Mouse (Mus musculus): ENCODE data around the gene Bad.
"Not testable (repeated sequence)": the region's sequence is repeated elsewhere in the genome, so short reads cannot be mapped to it uniquely, and the experiment has no call there.

Gene Bad

DNA sequence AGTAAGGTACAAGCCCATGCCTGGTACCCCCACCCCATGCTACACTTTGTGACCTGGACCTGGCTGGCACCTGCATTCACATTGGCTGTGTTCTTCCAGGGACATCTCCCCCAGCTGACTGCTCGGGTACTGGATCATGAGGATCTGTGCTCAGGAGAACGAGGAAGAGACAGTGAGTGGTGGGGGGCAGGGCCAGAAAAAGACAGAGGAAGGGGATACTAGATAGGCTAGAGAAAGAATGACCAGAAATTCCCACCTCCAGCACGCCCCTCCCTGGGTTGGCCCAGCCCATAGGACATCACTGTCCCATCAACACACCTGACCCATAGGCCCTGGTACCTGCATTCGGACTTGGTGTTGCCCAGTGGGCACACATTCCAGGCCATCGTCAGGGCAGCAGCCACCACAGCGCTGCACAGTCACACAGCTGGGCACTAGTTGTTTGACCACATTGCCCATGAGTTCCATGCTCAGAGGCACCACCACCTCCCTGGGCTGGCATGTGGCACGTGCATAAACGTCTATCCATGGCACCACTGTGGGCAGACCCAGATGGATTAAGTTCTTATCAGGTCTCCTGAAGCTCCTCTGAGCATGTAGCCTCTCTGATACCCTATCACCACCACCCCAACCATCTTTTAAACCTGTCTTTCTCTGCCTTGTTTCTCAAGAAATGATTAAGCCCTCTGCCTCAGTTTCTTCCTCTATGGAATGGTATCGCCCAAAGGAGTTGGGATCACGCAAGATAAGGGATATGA lies 44.5 kb downstream of the Bad start:
- DNase-seq (ENCODE audit: low spot score) = no peak

DNA sequence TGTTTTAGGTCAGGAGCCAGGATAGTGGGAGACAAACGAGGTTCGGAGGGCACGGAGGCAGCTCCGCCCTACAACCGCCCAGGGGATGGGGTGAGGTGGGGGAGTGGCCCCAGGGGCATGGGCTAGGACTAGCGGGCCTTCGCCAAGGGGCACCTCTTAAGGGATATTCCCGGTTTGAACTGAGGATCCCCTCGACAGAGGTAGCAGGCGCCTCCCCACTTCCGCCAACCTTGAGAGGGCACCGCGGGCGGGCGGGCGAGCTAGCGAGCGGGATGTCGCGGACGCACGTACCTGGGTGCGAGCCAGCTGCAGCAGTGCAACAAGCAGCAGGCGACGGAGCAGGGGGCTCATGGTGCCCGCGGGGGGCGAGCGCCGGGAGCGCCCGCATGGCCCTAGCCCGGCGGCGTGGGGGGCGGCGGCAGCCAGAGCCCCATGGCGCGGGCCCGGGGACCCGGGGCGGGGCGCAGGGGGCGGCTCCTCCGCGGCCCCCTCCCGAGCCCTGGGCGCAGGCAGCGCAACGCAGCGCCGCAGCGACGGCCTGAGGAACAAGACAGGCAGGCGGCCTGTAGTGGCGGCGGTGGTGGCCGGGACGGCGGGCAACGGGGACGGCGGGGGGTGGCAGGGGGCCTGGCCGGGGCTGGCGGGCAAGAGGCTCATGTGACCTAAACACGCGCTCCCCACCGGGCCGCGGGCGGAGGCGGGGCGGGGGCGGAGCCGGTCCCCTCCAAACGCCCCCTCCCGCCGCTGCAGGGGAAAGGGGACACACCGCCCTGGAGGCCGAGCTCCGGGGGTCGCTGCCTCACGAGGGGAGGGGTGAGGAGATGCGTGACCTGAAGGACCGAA lies 45.6 kb downstream of the Bad start, which contains the start of gene Vegfb:
Vegfb (minus strand) TSS at position 591 of the 843 bp plus-strand sequence.
- DNase-seq (ENCODE audit: low spot score) = peak; percentile 54

DNA sequence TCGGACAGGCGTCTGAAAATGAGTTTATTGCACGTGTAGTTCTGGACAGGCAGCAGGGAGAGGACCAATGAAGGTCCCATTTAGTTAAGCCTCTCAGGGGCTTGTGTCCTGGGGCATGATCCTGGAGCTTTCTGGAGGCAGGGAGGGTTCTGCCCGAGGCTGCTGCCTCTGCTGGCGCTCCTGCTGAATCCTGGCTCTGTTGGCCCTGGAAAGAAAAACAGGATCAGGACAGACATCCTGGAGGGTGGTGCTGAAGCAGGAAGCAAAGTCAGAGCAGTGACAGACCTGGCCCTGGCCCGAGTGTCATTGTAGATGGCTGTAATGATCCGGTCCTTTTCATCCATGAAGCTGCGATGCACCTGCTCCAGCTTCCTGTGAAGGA lies 46.2 kb downstream of the Bad start:
- DNase-seq (ENCODE audit: low spot score) = no peak

DNA sequence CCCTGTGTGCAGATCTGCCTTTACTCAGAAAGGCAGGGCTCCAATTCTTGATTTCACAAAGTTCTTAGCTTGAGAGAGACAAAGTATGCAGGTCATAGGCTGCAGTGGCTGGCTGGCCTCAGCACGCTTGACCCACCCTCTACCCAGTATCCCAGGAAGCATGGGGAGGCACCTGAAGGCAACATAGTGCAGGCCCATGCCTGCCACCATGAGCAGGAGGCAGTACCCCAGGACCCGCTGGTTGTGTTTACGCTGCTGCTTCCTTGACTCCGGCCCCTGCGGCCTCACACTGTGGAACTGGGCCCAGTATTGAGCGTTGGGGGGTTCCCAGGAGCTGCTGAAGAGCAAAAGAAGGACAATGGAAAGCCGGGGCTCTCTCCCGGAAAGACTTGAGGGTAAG lies 47.6 kb downstream of the Bad start:
- no peak for DNase-seq (ENCODE audit: low spot score)

DNA sequence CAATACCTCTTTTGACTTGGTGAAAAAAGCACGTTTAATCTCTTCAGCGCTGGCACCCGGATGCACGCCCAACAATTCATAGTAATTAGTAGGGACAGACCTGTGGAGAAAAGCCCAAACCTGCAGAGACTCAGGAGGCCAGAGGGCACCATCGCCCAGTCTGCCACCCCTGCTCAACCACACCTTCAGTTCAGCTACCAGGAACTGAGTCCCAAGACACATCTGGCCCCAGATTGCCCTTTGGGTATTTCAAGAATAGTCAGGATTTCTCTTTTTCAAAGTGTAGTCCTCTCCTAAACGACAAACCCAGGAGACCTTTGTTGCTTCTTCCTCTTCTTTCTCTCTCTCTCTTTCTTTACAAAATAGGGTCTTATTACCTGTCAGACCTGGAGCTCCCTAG lies 49.1 kb downstream of the Bad start:
- no peak for DNase-seq (ENCODE audit: low spot score)

DNA sequence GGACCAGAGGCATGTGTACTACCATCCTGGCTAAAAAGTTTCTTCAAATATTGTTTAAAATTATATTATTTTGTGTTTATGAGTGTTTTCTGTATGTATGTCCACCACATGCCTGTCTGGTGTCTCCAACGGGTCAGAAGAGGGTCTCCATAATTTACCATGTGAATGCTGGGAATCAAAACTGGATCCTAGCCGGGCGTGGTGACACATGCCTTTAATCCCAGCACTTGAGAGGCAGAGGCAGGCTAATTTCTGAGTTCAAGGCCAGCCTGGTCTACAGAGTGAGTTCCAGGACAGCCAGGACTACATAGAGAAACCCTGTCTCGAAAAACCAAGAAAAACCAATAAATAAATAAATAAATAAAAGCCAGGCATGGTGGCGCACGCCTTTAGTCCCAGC lies 49.5 kb downstream of the Bad start:
- DNase-seq (ENCODE audit: low spot score) = not testable (repeated sequence)

DNA sequence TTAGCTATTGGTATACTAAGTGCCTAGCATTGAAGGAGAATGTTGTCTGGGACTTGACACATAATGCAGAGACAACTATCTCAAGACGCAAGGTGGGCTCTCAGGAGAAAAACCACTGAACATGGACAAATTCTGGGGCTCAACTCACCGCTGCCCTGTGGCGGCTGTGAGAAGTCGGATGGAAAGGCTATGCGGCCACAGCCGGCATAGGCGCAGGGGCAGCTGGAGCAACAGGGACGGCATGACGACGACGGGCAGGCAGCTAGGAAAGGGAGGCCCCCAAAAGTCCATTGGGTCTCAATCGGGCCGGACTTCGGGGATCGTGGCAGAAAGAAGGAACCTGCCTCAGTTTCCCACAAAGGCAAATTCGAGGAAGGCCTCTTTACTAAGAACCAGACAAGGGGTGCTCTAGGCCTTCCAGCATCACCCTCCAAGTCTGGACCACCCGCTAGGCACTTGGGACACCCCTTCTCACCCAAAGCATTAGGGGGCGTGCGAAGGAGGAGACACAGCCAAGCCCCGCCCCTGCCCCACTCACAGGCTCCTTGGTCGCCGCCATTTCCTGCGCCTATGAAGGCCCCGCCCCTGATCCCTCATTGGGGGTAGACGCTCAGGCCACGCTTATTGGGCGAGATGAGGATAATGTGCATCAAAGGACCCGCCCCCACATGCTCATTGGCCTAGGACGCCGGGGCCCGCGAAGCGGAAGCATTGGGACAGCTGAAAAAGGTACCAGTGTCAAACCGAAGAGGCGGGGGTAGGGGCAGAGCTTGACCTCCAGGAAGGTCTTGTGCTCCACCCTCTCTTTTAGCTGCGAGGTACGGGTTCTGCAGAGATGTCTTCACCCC lies 50.6 kb downstream of the Bad start, which contains the start of gene Dnajc4:
Dnajc4 (minus strand) TSS at position 562 of the 848 bp plus-strand sequence.
- peak; percentile 98 for DNase-seq (ENCODE audit: low spot score)

DNA sequence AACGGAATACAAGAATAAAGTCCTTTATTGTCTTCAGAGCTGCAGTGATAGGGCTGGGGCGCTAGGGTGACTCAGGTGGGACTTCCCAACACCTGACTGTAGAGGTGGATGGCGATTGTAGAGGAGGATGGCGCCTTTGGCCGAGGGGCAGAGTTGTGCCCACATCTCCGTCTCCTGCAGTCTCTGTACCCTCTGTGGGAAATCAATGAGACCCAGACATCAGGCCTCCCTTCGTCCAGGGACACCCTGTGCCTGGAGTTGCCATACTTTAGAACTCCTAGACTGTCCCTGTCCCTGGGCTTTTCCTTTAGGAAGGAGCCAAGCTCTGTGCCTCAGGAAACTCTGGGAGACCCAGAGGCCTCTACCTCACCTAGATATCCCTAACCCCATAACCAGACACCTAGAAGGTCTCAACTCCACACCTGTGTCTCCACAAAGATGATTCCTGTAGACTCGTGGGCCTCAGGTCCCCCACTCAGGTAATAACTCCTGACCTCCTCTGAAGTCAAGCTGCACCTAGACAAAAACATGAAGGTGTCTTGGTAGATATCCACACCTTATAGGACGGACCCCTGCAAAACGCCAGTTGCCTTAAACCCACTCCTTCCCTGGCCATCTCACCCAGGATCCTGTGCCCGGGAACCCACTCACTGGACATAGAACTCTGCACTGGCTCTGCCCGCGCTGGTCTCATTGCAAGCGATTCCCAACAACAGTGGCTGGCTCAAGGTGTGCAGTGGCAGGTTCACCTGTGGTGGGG lies 51.5 kb downstream of the Bad start:
- DNase-seq (ENCODE audit: low spot score) = no peak

DNA sequence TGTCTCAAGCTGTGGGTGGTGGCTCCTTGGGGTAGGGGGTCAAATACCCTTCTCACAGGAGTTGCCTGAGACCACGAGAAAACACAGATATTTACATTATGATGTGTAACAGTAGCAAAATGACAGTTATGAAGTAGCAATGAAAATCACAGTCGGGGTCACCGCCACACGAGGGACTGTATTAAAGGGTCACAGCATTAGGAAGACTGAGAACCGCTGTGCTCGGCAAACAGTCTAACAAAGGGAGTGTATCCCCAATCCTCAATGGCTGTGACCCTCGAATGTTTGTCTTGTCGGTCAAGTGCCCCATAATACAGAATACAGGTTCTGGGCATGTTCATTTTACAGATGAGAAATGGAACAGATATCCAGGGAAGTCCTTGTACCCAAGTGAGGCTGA lies 52.3 kb downstream of the Bad start:
- no peak for DNase-seq (ENCODE audit: low spot score)

DNA sequence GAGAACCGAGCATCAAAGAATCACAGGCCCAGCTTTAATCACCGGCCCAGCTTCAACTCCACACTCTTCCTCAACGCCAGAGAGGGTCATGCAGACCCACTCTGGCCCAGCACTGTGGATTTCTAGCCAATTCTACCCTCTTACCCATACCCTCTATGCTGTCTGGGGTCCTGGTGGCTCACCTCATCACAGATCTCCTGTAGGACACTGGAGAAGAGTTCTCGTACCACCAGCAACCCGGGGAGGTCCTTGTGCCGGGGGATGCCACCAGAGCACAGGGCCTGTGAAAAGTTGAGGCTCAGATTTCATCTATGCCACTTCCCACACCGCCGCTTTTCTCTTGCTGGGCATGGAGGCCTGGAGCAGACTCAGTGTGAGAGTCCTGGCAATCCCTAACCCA lies 52.8 kb downstream of the Bad start:
- no peak for DNase-seq (ENCODE audit: low spot score)

DNA sequence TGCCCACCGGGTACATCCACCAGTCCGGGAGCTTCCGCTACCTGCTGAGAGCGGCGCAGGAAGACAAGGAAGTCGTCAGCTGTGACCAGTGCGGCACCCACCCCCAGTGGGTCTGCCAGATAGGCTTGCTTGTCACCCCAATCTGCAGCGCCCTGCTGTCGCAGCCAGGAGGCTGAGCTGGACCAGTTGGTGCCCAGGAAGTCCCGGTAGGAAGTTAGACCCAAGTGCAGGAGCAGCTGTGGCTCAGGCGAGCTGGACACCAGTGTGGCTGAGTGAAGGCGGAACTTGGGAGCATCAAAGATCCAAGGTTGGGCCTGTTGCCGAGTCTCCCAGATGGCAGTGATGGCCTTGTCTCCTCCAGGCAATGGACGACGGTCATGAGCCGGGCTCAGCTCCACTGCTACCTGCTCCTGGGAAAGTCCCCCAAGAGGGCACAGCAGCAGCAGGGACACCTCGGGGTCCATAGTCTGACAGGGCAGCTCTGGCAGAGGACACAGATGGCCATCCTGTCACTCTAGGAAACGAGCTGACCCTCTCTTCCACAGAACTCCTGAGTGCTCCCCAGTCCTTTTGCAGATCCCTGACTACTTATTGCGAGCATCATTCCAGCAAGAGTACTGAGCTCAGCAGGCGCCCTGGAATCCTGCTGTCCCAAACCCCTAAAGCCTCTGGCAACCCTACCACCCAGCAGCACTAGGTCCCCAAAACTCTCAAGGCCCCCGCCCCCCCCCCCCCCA lies 53.8 kb downstream of the Bad start:
- no peak for DNase-seq (ENCODE audit: low spot score)

DNA sequence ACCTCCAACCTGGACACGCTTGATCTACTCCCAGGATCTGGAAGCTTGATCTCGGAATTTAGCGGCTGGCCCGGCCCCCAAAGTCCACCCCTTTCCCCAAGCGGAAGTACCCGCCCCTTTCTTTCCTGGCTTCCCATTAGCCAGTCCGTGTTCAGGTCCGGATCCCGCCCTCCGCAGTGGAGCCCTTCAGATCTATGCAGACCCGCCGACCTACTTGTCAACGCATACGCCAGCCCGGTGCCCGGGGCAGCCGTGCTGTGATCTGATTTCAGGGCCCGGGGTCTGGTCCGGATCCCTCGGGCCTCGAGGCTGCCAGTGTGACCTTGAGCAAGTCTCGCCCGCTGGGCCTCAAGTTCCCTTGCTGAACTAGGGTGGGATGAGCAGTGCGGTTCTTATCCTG lies 54.3 kb downstream of the Bad start, which contains the start of the genes Nudt22 and Trpt1:
Nudt22 (minus strand) TSS at position 112 of the 400 bp plus-strand sequence.
Trpt1 (plus strand) TSS at position 126 of the 400 bp plus-strand sequence.
- DNase-seq (ENCODE audit: low spot score) = peak; percentile 93

DNA sequence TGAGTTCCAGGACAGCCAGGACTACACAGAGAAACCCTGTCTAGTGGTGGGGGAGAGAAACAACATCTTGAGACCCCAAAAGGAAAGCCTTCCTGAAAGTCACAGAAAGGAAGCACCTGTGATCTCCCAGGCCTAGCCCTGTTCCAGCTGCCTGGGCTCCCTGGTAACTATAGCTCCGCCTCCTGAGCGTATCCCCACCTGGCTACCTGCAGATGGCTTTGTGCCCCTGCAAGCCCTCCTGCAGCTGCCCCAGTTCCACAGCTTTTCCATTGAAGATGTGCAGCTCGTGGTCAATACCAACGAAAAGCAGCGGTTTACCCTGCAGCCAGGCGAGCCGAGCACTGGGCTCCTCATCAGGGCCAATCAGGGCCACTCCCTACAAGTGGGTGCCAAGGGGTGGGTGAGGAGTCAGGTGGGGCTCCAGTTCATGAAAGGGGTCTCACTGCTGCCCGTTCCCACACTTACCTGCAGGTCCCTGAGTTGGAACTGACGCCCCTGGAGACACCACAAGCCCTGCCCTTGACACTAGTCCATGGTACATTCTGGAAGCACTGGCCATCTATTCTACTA lies 56.1 kb downstream of the Bad start:
- DNase-seq (ENCODE audit: low spot score) = no peak

DNA sequence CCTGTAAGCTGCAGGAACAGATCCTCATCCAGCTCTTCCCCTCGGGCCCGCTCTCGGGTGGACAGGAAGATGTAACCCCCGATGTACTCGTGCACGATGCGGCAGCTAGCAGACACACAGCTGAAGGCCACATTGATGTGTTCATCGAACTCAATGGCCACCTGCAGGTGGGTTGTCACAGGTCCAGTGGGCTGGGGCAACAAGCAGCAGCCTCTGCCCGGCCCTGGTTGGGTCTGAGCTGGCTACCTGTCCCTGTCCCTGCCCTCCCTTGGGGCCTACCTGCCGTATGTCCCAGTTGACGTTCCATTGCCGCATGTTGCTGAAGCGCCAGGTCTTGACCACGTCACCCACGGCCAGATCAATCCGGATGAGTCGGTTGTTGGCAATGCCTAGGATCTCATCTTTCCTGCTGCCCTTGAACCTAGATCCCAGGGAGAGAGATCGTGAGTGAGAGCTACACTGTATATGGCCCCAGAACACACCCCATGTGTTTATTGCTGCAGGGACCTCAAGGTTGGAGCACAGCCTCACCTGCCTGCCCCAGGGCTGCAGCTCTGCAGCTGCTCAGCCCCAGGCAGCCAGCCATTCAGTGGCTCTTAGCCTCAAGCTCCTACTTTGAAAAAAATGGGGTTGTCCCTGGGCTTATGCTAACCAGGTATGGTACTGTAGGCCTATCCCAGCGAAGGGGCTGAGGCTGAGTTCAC lies 57.9 kb downstream of the Bad start:
- no peak for DNase-seq (ENCODE audit: low spot score)
